Mouse (Mus musculus): ENCODE measurements around the gene Tspan17.
A peak's percentile ranks its signal among the peaks of the same experiment; 100 is the strongest.
"Not testable (repeated sequence)": the region's sequence is repeated elsewhere in the genome, so short reads cannot be mapped to it uniquely, and the experiment has no call there.

The Tspan17 gene

DNA sequence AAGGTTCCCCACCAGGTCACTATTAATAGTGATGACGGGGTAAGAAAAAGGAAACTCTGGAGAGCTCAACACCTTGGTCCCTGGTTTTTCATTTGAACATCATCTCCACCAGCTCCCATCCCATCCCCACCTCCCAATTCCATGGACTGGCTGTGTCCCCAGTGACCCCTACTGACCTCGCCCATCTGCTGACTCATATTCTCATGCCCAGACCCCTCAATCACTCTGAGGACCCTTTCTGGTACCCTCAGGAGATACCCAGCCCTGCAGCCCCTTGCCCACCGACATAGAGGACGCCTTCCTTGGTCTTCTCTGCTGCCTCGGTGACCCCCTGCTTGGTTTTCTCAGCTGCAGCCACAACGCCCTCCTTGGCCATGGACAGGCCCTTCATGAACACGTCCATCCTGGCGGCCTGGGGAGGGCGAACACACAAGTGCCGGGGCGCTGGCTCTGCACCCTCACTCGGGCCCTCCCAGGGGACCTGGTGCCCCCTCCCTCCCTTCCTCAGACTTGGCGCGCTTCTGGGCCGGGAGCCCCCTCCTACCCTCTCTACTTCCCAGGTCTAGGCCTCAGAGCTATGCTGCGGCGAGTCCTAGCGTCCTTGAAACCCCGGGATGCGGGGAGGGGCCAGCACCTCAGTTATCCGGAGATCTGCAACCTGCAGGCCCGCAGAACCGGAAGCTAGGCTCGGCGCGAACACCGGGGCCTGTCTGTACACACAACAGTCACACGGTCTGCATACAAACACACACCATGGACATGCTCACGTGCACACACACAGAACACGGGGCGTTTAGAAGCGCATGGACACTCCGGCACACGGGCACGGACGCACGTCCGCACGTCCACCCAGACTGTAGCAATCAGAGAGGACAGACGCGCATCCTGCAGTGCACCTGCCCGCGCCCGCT lies 23.6 kb upstream of the Tspan17 start:
- no peak for DNase-seq (ENCODE audit: low spot score)

DNA sequence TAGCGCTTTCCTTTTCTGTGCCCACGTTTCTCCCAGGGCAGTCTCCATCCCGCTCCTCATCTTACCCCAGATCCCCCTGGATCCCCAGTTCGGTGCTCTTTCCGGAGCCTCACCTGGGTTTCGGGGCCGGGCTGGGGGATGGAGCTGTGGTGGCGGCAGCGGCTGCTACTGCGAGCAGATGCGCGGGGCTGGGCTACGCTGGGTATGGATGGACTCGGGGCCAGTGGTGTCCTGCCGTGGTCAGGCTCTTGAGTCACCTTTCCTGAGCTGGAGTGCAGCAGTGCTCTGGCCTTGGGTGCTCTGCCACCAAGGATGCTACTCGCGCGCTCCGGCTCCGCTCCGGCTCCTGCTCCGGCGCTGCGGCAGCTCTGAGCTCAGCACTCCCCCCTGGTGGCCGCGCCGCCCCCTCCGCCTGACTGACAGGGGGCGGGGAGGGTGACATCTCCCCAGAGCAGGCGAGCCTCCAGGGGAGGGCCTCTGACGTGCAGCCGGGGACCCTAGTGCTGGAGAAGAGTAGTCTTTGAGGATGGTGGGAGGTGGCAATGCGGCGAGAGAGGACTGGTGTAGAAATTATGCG lies 22.9 kb upstream of the Tspan17 start, which contains the start of gene Sncb:
Sncb (minus strand) TSS at position 404 of the 577 bp plus-strand sequence.
- DNase-seq (ENCODE audit: low spot score) = peak; percentile 45

DNA sequence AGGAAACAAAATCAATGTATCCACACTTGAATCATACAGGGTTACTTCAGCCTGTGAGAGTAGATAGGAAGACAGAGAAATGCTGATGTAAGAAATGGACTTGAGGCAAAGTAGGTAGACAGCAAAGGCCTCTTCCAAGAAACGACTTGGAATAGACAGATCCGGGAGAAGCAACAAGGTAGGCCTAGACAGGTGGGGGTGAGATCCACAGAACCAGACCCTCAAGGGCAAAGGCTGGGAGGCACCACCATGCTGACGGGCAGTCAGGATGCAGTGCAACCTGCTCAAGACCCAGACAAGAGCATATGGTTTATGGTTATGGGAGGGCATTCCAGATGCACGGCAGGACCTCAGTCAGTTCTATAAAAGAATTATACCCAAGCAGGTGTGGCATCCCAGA lies 22.2 kb upstream of the Tspan17 start:
- DNase-seq (ENCODE audit: low spot score) = no peak

- no peak for DNase-seq (ENCODE audit: low spot score)
These were observed 8.6 kb upstream of the Tspan17 start for GRCm38 (mm10) chr13:54780592-54780991.

- no peak for DNase-seq (ENCODE audit: low spot score)
These were observed 8.1 kb upstream of the Tspan17 start for GRCm38 (mm10) chr13:54781086-54781485.

- no peak for DNase-seq (ENCODE audit: low spot score)
These were observed 5.9 kb upstream of the Tspan17 start for GRCm38 (mm10) chr13:54783235-54783634.

GRCm38 (mm10) chr13:54783698-54784097 lies 5.5 kb upstream of the Tspan17 start, which contains the start of gene Eif4e1b:
TSS of gene Eif4e1b (plus strand) at chr13:54783998.
- no peak for DNase-seq (ENCODE audit: low spot score)

- not testable (repeated sequence) for DNase-seq (ENCODE audit: low spot score)
These were observed 1.6 kb upstream of the Tspan17 start for GRCm38 (mm10) chr13:54787591-54787990.

GRCm38 (mm10) chr13:54789561-54790397 lies 602 bp downstream of the Tspan17 start:
- peak; percentile 56 for DNase-seq (ENCODE audit: low spot score)

- DNase-seq (ENCODE audit: low spot score) = no peak
These were observed 3.4 kb downstream of the Tspan17 start for GRCm38 (mm10) chr13:54792259-54793230.

- DNase-seq (ENCODE audit: low spot score) = no peak
These were observed 4.9 kb downstream of the Tspan17 start for GRCm38 (mm10) chr13:54794002-54794577.

- no peak for DNase-seq (ENCODE audit: low spot score)
These were observed 5.7 kb downstream of the Tspan17 start for GRCm38 (mm10) chr13:54794843-54795242.

- no peak for DNase-seq (ENCODE audit: low spot score)
These were observed 8.2 kb downstream of the Tspan17 start for GRCm38 (mm10) chr13:54797356-54797755.

DNA sequence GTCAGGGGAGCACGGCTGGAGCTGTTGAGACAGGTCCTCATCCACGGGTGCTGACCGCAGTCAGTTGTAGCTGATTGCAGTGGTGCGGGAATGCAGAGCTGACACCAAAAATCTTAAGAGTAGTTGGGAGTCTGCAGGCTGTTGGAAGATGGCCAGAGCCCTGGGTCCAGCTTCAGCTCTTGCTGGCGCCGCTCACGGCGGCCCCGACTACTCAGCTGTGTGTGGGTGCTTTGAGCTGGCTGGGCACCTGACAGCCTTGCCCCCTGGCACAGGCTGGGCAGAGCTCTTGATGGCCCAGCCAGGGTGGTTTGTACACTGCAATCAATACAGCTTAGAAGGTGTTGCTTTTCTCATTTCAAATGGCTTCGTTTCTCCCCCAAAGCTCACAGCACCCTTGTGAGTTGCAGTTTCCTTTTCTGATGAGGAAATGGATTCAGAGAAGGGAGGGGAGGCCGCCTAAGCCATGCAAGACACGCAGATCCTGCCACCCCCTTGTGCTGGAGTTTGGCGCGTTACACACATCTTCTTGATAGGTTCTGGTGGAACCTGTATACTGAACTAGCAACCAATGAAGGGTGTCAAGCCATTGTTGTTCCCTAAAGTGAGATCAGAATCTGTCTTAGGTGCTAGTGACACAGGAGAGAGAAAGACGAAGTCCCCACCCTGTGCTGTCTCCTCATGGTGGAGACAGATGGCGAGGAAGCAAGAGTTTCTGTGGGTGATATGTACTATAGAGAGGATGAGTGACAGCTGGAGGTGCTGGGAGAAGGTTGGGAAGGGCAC lies 8.9 kb downstream of the Tspan17 start:
- no peak for DNase-seq (ENCODE audit: low spot score)

DNA sequence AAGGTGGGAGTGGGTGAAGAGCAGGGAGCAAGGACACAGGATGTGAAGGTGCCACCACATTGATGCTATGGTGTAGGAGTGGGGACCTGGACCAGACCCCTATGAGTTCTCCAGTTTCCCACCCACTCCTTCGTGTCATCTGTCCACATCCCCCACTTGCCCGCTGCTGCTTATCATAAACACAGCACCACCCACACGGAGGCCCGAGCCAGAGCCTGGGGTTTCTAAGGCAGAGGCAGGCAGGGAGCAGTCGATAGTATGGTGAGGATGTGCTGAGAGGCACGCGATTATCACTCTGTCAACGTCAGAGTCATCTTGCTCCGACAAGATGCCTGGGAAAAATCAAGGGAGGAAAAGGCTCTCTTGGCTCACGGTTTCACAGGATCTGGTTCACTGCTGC lies 9.6 kb downstream of the Tspan17 start:
- DNase-seq (ENCODE audit: low spot score) = no peak

GRCm38 (mm10) chr13:54799701-54800100 lies 10.5 kb downstream of the Tspan17 start:
- peak; percentile 65 for DNase-seq (ENCODE audit: low spot score)

GRCm38 (mm10) chr13:54800206-54800605 lies 11.0 kb downstream of the Tspan17 start:
- no peak for DNase-seq (ENCODE audit: low spot score)

DNA sequence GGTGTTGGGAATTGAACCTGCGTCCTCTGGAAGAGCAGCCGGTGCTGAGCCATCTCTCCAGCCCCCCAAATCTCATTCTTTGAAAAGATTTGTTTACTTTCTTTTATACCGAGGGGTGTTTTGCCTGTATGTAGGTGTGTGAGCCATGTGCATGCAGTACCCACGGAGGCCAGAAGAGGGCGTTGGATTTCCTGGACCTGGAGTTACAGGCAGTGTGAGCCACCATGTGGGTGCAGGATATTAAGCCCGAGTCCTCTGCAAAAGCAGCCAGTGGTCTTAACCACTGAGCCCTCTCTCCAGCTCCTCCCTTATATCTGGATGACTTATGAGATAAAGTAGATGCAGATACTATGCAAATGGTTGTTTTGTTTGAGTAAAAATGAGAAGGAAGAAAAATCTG lies 13.8 kb downstream of the Tspan17 start:
- DNase-seq (ENCODE audit: low spot score) = no peak

GRCm38 (mm10) chr13:54805134-54805838 lies 16.1 kb downstream of the Tspan17 start:
- DNase-seq (ENCODE audit: low spot score) = no peak

Measured in ovary, postnatal 36 days (tissue).